8 mouse cellular contexts compared by ENCODE assay signal in genomic region chr12:78919079-78919712, GRCm38 (mm10). TPM values are rescaled to one million over a fixed set of nuclear protein-coding genes. Genes with fewer than 3 reads are reported as not detected.
DNase-seq lines count a peak whose midpoint lies in the region; ATAC-seq and TF ChIP-seq lines count a peak whose summit lies in the region.

No protein-coding gene starts in this region.

- no peaks in the 10 kb centered on the region for H3K36me3 ChIP-seq in embryonic facial prominence, embryonic 13.5 days
- H3K36me3 ChIP-seq in kidney, embryonic 15.5 days = no peaks in the 10 kb centered on the region
- no peaks in the 10 kb centered on the region for H3K36me3 ChIP-seq in limb, embryonic 14.5 days (ENCODE audit: control insufficient read depth, insufficient read depth, low read length)
- H3K36me3 ChIP-seq in midbrain, embryonic 16.5 days (ENCODE audit: control insufficient read depth, insufficient read depth, low read length) = no peaks in the 10 kb centered on the region

- H3K9me3 ChIP-seq in embryonic facial prominence, embryonic 13.5 days = no peaks in the 10 kb centered on the region
- no peaks in the 10 kb centered on the region for H3K9me3 ChIP-seq in kidney, embryonic 15.5 days (replicated peaks)
- no peaks in the 10 kb centered on the region for H3K9me3 ChIP-seq in limb, embryonic 14.5 days (ENCODE audit: control insufficient read depth, low read length)
- no peaks in the 10 kb centered on the region for H3K9me3 ChIP-seq in midbrain, embryonic 16.5 days (replicated peaks; ENCODE audit: control insufficient read depth, low read length, poor library complexity, severe bottlenecking)

- H3K27me3 ChIP-seq in embryonic facial prominence, embryonic 13.5 days = peaks cover 2% of the 10 kb centered on the region
- peaks cover 2% of the 10 kb centered on the region for H3K27me3 ChIP-seq in kidney, embryonic 15.5 days
- H3K27me3 ChIP-seq in limb, embryonic 14.5 days (ENCODE audit: control insufficient read depth, insufficient read depth, low read length) = no peaks in the 10 kb centered on the region
- no peaks in the 10 kb centered on the region for H3K27me3 ChIP-seq in midbrain, embryonic 16.5 days (ENCODE audit: control insufficient read depth, insufficient read depth, low read depth, low read length)

- H3K4me3 ChIP-seq in embryonic facial prominence, embryonic 13.5 days = 0 out of 2 replicates have a peak overlapping the region, but pooled peaks have one; percentile 11
- H3K4me3 ChIP-seq in kidney, embryonic 15.5 days (replicated peaks) = peak overlapping the region; percentile 5; the same call in 1 of the 2 replicates
- no peak overlapping the region for H3K4me3 ChIP-seq in limb, embryonic 14.5 days (replicated peaks; ENCODE audit: low read length)
- H3K4me3 ChIP-seq in midbrain, embryonic 16.5 days (ENCODE audit: low read depth, low read length) = no peak overlapping the region

- no peak overlapping the region for H3K27ac ChIP-seq in embryonic facial prominence, embryonic 13.5 days
- no peak overlapping the region for H3K27ac ChIP-seq in kidney, embryonic 15.5 days
- no peak overlapping the region for H3K27ac ChIP-seq in limb, embryonic 14.5 days (replicated peaks; ENCODE audit: low read depth, low read length)
- no peak overlapping the region for H3K27ac ChIP-seq in midbrain, embryonic 16.5 days (ENCODE audit: low read length)

- 25% methylated on average over 16 of the region's 16 CpGs for WGBS in embryonic facial prominence, embryonic 13.5 days
- WGBS in kidney, embryonic 15.5 days = 23% methylated on average over 16 of the region's 16 CpGs
- 19% methylated on average over 16 of the region's 16 CpGs for WGBS in limb, embryonic 14.5 days
- 37% methylated on average over 16 of the region's 16 CpGs for WGBS in midbrain, embryonic 16.5 days

- H3K4me1 ChIP-seq in embryonic facial prominence, embryonic 13.5 days = peaks cover 9% of the 10 kb centered on the region
- H3K4me1 ChIP-seq in kidney, embryonic 15.5 days = peaks cover 12% of the 10 kb centered on the region
- H3K4me1 ChIP-seq in limb, embryonic 14.5 days (ENCODE audit: control insufficient read depth, insufficient read depth, low read length) = peaks cover 3% of the 10 kb centered on the region; the same call in 1 of the 2 replicates
- H3K4me1 ChIP-seq in midbrain, embryonic 16.5 days (ENCODE audit: control insufficient read depth, insufficient read depth, low read length) = no peaks in the 10 kb centered on the region

- H3K4me2 ChIP-seq in embryonic facial prominence, embryonic 13.5 days = peak overlapping the region; percentile 50
- peak overlapping the region; percentile 42 for H3K4me2 ChIP-seq in kidney, embryonic 15.5 days
- H3K4me2 ChIP-seq in limb, embryonic 14.5 days (replicated peaks; ENCODE audit: low read depth, low read length, severe bottlenecking) = peak overlapping the region; percentile 32; the same call in 1 of the 2 replicates
- H3K4me2 ChIP-seq in midbrain, embryonic 16.5 days (ENCODE audit: low read length) = peak overlapping the region; percentile 35

- peak; percentile 73 to 78 for DNase-seq in B cell, adult 2 months
- peak; percentile 73 for DNase-seq in adrenal gland, postnatal 14 days
- DNase-seq in heart, adult 9 months (ENCODE audit: low spot score in 2 of 2) = peak; percentile 63 to 64
- DNase-seq in limb, embryonic 14.5 days (ENCODE audit: low spot score) = peak; percentile 90
- peak; percentile 60 to 77 for DNase-seq in spleen, postnatal 4 days (ENCODE audit: low spot score in 2 of 2)

- ATAC-seq in embryonic facial prominence, embryonic 13.5 days (ENCODE audit: insufficient number of reproducible peaks, insufficient read depth, low FRiP score, low TSS enrichment, low read depth) = no peak
- peak; percentile 64; the same call in 1 of the 2 replicates for ATAC-seq in kidney, embryonic 15.5 days (replicated peaks; ENCODE audit: low FRiP score)
- ATAC-seq in limb, embryonic 14.5 days (ENCODE audit: low FRiP score, low read depth) = peak; percentile 76; the same call in 1 of the 2 replicates
- ATAC-seq in midbrain, embryonic 16.5 days = peak; percentile 72

- no peak for TF ChIP-seq POLR2A in limb, embryonic 14.5 days (IDR thresholded peaks at IDR 0.05; ENCODE audit: borderline replicate concordance, extremely low read depth, insufficient read depth, insufficient read length)

- H3K9ac ChIP-seq in embryonic facial prominence, embryonic 13.5 days = no peak overlapping the region
- H3K9ac ChIP-seq in kidney, embryonic 15.5 days = no peak overlapping the region
- no peak overlapping the region for H3K9ac ChIP-seq in limb, embryonic 14.5 days (ENCODE audit: low read depth, low read length, severe bottlenecking)
- no peak overlapping the region for H3K9ac ChIP-seq in midbrain, embryonic 16.5 days (ENCODE audit: low read depth, low read length)

RNA-seq across cellular contexts. Expression of gene Plek2, which starts 12.4 kb away (rescaled TPM):
- total RNA-seq in adrenal gland, postnatal 14 days (2021) = 0.38 and 0.85 TPM in 2 replicates
- polyA plus RNA-seq in embryonic facial prominence, embryonic 13.5 days (2015; fragmentation: Nextera tagmentation; extraction: Ambion mirVana) = 4.2 and 5.1 TPM in 2 replicates
- polyA plus RNA-seq in kidney, embryonic 15.5 days (2015; fragmentation: Nextera tagmentation; extraction: Ambion mirVana) = 4.4 and 4.6 TPM in 2 replicates
- polyA plus RNA-seq in limb, embryonic 14.5 days (2012; rRNA removed) = 1.2 and 1.5 TPM in 2 replicates
- polyA plus RNA-seq in limb, embryonic 14.5 days (2014; fragmentation: Nextera tagmentation; extraction: Ambion mirVana) = 4.5 and 5.8 TPM in 2 replicates
- 2.5 and 3.8 TPM in 2 replicates for polyA plus RNA-seq in midbrain, embryonic 16.5 days (2015; fragmentation: Nextera tagmentation; extraction: Ambion mirVana)

RNA-seq across cellular contexts. Expression of gene Eif2s1, which starts 57.6 kb away (rescaled TPM):
- total RNA-seq in adrenal gland, postnatal 14 days (2021) = 74.2 and 93.5 TPM in 2 replicates
- 196 and 205 TPM in 2 replicates for polyA plus RNA-seq in embryonic facial prominence, embryonic 13.5 days (2015; fragmentation: Nextera tagmentation; extraction: Ambion mirVana)
- 208 and 223 TPM in 2 replicates for polyA plus RNA-seq in kidney, embryonic 15.5 days (2015; fragmentation: Nextera tagmentation; extraction: Ambion mirVana)
- 52.4 and 64.4 TPM in 2 replicates for polyA plus RNA-seq in limb, embryonic 14.5 days (2012; rRNA removed)
- polyA plus RNA-seq in limb, embryonic 14.5 days (2014; fragmentation: Nextera tagmentation; extraction: Ambion mirVana) = 188 and 194 TPM in 2 replicates
- 136 and 142 TPM in 2 replicates for polyA plus RNA-seq in midbrain, embryonic 16.5 days (2015; fragmentation: Nextera tagmentation; extraction: Ambion mirVana)

RNA-seq across cellular contexts. Expression of gene Atp6v1d, which starts 57.8 kb away (rescaled TPM):
- 62.7 and 64.7 TPM in 2 replicates for total RNA-seq in adrenal gland, postnatal 14 days (2021)
- polyA plus RNA-seq in embryonic facial prominence, embryonic 13.5 days (2015; fragmentation: Nextera tagmentation; extraction: Ambion mirVana) = 67.1 and 70.3 TPM in 2 replicates
- polyA plus RNA-seq in kidney, embryonic 15.5 days (2015; fragmentation: Nextera tagmentation; extraction: Ambion mirVana) = 58.9 and 61.1 TPM in 2 replicates
- polyA plus RNA-seq in limb, embryonic 14.5 days (2012; rRNA removed) = 37.0 and 37.9 TPM in 2 replicates
- 64.3 and 70.2 TPM in 2 replicates for polyA plus RNA-seq in limb, embryonic 14.5 days (2014; fragmentation: Nextera tagmentation; extraction: Ambion mirVana)
- polyA plus RNA-seq in midbrain, embryonic 16.5 days (2015; fragmentation: Nextera tagmentation; extraction: Ambion mirVana) = 134 and 147 TPM in 2 replicates

Comparison
In these comparisons a context has a peak if more than half of its experiments do, and no peak if none do; other contexts are left out.
1. H3K4me3 ChIP-seq: peak in embryonic facial prominence, embryonic 13.5 days (single experiment) and kidney, embryonic 15.5 days (single experiment); none in limb, embryonic 14.5 days (single experiment) and midbrain, embryonic 16.5 days (single experiment).
2. Peak in every context shown above with its lines, with median percentiles within 50 percentile points of each other: DNase-seq and H3K4me2 ChIP-seq.